Mouse (Mus musculus): Measurements from ENCODE around the gene Slc51b.

DNA sequence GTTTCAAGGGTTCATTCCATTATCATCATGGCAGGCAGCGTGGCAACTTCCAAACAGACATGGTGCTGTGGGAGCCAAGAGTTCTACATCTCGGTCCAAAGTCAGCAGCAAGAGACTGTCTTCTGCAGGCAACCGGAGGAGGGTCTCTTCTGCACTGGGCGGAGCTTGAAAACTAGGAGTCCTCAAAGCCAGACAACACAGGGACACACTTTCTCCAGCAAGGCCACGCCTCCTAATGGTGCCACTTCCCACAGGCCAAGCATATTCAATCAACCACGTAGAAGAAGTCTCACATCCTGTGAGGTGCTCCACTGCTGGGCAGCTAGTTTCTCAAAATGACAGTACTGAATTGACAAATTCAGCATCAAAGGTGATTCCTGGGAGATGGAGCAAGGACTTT is 25.2 kb upstream of the Slc51b start:
- TF ChIP-seq CTCF (IDR thresholded peaks at IDR 0.05; ENCODE audit: low read depth, low read length) (no peak), POLR2AphosphoS5 (IDR thresholded peaks at IDR 0.05; ENCODE audit: insufficient replicate concordance, low read depth, low read length) (no peak)

Data from G1E (cell line).